Mouse (Mus musculus) bone marrow, adult 2 months (tissue): ENCODE results near the gene Mipol1.

Experiments used
- CTCF ChIP-seq: fragments of 200-500 bp; IDR thresholded peaks from 2 replicates; pipeline ENCODE4 v1.5.1; 2011; ENCODE audit warnings: low read length, control low read depth; ENCODE audit not compliant: control insufficient read depth, insufficient read depth
- POLR2A ChIP-seq: fragments of 200-500 bp; IDR thresholded peaks from 2 replicates; pipeline ENCODE4 v1.6.1; 2011; ENCODE audit warnings: low read depth, mild to moderate bottlenecking, control low read depth, low read length, borderline replicate concordance; ENCODE audit not compliant: control insufficient read depth

- TF ChIP-seq CTCF (no peak), POLR2A (no peak)
Measured at GRCm38 (mm10) chr12:57226411-57226810, 3.8 kb upstream of the Mipol1 start.
